Mouse (Mus musculus): ENCODE measurements around the gene Sema4d.

- TF ChIP-seq CTCF (IDR thresholded peaks at IDR 0.05) (no peak), POLR2A (IDR thresholded peaks at IDR 0.05; ENCODE audit: insufficient read depth, low read depth, low read length) (no peak), EP300 (IDR thresholded peaks at IDR 0.05; ENCODE audit: insufficient read depth, low read depth, low read length) (no peak)
These were observed 52.8 kb downstream of the Sema4d start for GRCm38 (mm10) chr13:51740776-51741175.

All from heart, adult 2 months (tissue).